Mouse (Mus musculus): ENCODE data around the gene Fkbpl.

GRCm38 (mm10) chr17:34658145-34658544 lies 13.6 kb downstream of the Fkbpl start:
- TF ChIP-seq EP300 (IDR thresholded peaks at IDR 0.05; ENCODE audit: low read depth) (no peak), CTCF (IDR thresholded peaks at IDR 0.05; ENCODE audit: low read depth) (no peak)
